ENCODE assay signal across 9 mouse cellular contexts in the genomic region with DNA sequence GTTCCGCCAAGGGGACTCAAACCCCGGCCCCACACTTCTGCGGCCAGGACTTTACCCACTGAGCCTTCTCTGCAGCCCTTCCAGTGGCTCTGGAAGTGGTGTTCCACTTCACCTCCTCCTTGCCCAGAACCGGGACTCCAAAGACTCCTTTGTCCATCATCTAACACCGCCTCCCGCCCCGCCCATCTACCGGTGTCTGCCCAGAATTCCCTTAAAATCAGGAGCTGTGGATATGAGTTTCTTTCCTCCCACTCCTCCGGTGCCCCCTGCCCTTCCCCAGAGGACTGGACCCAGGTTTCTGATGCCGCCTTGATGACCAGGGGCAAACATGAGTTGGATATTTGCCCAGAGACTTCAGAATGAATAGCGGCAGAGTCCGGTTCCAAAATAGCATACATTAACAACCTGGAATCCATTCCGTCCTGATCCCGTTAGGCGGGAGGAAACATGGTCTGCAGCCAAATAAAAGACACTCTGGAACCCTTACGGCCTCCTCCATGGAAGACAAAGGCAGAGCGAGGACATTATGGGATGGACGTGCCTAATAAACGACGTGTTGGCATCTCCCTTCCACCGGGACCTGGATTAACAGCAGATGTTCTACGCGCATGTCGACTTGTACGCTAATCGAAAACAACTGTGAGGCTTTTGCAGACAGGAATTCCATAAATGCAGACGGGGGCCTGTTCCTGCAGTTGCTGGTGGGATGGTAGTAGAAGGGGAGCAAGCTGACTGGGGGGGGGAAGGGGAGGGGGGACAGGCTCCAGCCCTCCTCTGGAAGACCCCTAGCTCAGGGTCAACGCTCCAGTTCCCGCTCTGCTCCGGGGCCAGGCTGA.
A peak's percentile ranks its signal among the peaks of the same experiment; 100 is the strongest.
DNase-seq lines count a peak whose midpoint lies in the region; ATAC-seq lines count a peak whose summit lies in the region.
"Had no signal": no experiment of that assay in that cellular context is flagged by ENCODE, and none has a peak within 500 bp of the region (broad histone marks: within the 10 kb centered on the region; RNA-seq: fewer than 3 reads in every experiment).

No protein-coding gene starts in this region.

- H3K27ac ChIP-seq in forebrain, embryonic 13.5 days: no peak overlapping the region
- H3K27ac ChIP-seq in stomach, embryonic 14.5 days (ENCODE audit: low read length): peak overlapping the region; percentile 82

- intact Hi-C loops in left cerebral cortex, postnatal 14 days (cut with DNase I): no loop called here

- peaks cover 6% of the 10 kb centered on the region; the same call in 1 of the 2 replicates for H3K9me3 ChIP-seq in forebrain, embryonic 13.5 days (replicated peaks)
- no peaks in the 10 kb centered on the region for H3K9me3 ChIP-seq in stomach, embryonic 14.5 days (ENCODE audit: control insufficient read depth, low read depth, low read length)

- DNase-seq in ovary, postnatal 14 days (ENCODE audit: low spot score): peak; percentile 33
- no peak for DNase-seq in ovary, adult 18-20 months (ENCODE audit: low spot score)
- peak; percentile 36 for DNase-seq in kidney, postnatal 10 days
- no peak for DNase-seq in left cerebral cortex, postnatal 14 days (ENCODE audit: low spot score in 2 of 2)
- DNase-seq in thymus, postnatal 4 days: no peak
- DNase-seq in right cerebral cortex, postnatal 10 days (ENCODE audit: low spot score in 2 of 2): no peak
- DNase-seq: adrenal gland, postnatal 14 days had no signal

- no peaks in the 10 kb centered on the region for H3K27me3 ChIP-seq in forebrain, embryonic 13.5 days
- H3K27me3 ChIP-seq in stomach, embryonic 14.5 days (ENCODE audit: control insufficient read depth, insufficient read depth, low read length): no peaks in the 10 kb centered on the region

- ATAC-seq in forebrain, embryonic 13.5 days: no peak
- ATAC-seq in stomach, embryonic 14.5 days (ENCODE audit: insufficient number of reproducible peaks, insufficient read depth, low FRiP score, low read depth): peak; percentile 33; the same call in 1 of the 2 replicates

- peaks cover 7% of the 10 kb centered on the region; the same call in 1 of the 2 replicates for H3K4me1 ChIP-seq in forebrain, embryonic 13.5 days
- peaks cover 12% of the 10 kb centered on the region for H3K4me1 ChIP-seq in stomach, embryonic 14.5 days (ENCODE audit: control insufficient read depth, insufficient read depth, low read length)

- no peak overlapping the region for H3K4me3 ChIP-seq in forebrain, embryonic 13.5 days
- H3K4me3 ChIP-seq in stomach, embryonic 14.5 days (ENCODE audit: low read depth, low read length): no peak overlapping the region

- H3K4me2 ChIP-seq in forebrain, embryonic 13.5 days: peak overlapping the region; percentile 35
- peak overlapping the region; percentile 24 for H3K4me2 ChIP-seq in stomach, embryonic 14.5 days (replicated peaks; ENCODE audit: low read depth, low read length)

- 63% methylated on average over 30 of the region's 30 CpGs for WGBS in forebrain, embryonic 13.5 days
- WGBS in stomach, embryonic 14.5 days: 44% methylated on average over 30 of the region's 30 CpGs

- H3K36me3 ChIP-seq in forebrain, embryonic 13.5 days (ENCODE audit: poor library complexity, severe bottlenecking): no peaks in the 10 kb centered on the region
- H3K36me3 ChIP-seq in stomach, embryonic 14.5 days (ENCODE audit: control insufficient read depth, insufficient read depth, low read length): no peaks in the 10 kb centered on the region

- H3K9ac ChIP-seq in forebrain, embryonic 13.5 days: no peak overlapping the region
- H3K9ac ChIP-seq in stomach, embryonic 14.5 days (replicated peaks; ENCODE audit: low read depth, low read length): no peak overlapping the region

Comparison
In these comparisons a context has a peak if more than half of its experiments do, and no peak if none do; other contexts are left out.
1. DNase-seq: peak in ovary, postnatal 14 days (single experiment) and kidney, postnatal 10 days (single experiment); none in ovary, adult 18-20 months (single experiment), left cerebral cortex, postnatal 14 days (0 of 2), thymus, postnatal 4 days (single experiment) and right cerebral cortex, postnatal 10 days (0 of 2).